Mouse (Mus musculus): ENCODE measurements around the gene Sit1.

DNA sequence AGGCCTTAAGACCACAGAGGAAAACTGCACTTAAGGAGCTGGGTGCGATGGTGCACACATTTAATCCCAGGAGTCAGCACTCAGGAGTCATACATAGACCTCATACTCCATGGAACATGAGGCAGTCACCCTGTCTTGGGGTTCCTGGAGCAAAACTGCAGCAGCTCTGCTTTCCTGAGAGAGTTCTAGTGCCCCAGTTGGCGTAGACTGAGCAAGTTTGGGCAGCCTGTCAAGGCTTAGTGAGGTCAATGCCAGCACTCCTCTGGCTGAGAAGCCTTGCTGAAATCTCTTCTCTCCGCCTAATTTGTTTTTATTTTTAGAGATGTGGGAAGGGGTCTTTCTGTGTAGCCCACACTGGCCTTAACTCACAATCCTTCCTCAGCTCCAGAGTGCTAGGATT is 35.0 kb downstream of the Sit1 start:
- no peak for TF ChIP-seq CTCF (IDR thresholded peaks at IDR 0.05; ENCODE audit: insufficient read depth, low read length)
- no peak for TF ChIP-seq POLR2A (IDR thresholded peaks at IDR 0.05; ENCODE audit: borderline replicate concordance, extremely low read depth, low read depth, low read length)

All from lung, adult 2 months (tissue).